Mouse (Mus musculus) megakaryocyte, embryonic 14.5 days (primary cell): ENCODE data around the gene Gm6217. TPM values are rescaled to one million over a fixed set of nuclear protein-coding genes. Genes with fewer than 3 reads are reported as not detected.
"Not testable (repeated sequence)": the region's sequence is repeated elsewhere in the genome, so short reads cannot be mapped to it uniquely, and the experiment has no call there.

Experiments used
- H3K27me3 ChIP-seq: replicated peaks from 2 replicates; pipeline ENCODE3; 2012; ENCODE audit warnings: inconsistent platforms
- H3K36me3 ChIP-seq: replicated peaks from 2 replicates; pipeline ENCODE3; 2012; ENCODE audit warnings: low read length, inconsistent platforms, mixed read lengths
- H3K4me1 ChIP-seq: 2 replicates; pipeline ENCODE4 v1.6.1; 2012; ENCODE audit warnings: inconsistent platforms
- H3K4me3 ChIP-seq: replicated peaks from 2 replicates; pipeline ENCODE3; 2012; ENCODE audit warnings: moderate library complexity, mild to moderate bottlenecking, inconsistent platforms
- H3K9me3 ChIP-seq: 2 replicates; pipeline ENCODE4 v1.6.1; 2012; ENCODE audit warnings: inconsistent platforms
- FLI1 ChIP-seq: IDR thresholded peaks from 2 replicates; pipeline ENCODE4 v1.6.1; 2012; ENCODE audit warnings: low read length, inconsistent platforms, mixed read lengths
- GATA1 ChIP-seq: IDR thresholded peaks from 3 replicates; pipeline ENCODE4 v1.6.1; 2012; ENCODE audit warnings: mixed read lengths, low read length, inconsistent platforms, borderline replicate concordance
- polyA plus RNA-seq: library from polyadenylated mRNA; stranded (reverse); fragments of >175 nt; gene quantifications from 2 replicates; pipeline ENCODE4 v1.2.3, GENCODE M21; 2012; ENCODE audit warnings: low replicate concordance; ENCODE audit not compliant: insufficient read depth

Gm6217 gene
- not detected in 2 replicates for polyA plus RNA-seq

DNA sequence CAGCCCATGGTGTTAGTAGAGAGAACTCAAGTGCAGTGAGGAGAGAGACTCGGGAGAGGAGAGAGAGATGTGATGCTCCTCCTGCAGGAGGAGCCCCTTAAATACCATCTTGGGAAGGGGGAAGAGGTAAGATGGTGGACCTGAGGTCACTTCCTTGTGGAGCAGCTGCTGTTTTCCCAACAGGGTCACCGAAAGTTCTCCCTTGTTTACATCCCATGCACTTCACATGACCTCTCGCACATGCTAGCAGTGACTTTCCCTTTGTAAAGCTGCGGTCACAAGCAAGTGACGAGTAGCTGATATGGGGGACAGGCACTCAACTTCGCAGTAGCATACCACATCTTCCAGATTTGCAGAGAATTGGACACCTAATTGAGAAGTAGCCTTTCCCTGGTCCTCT is at the start of gene Gm6217:
Gene Gm6217, minus strand, starts transcription at position 74 of the 400 bp plus-strand sequence.
- not testable (repeated sequence) for H3K27me3 ChIP-seq, H3K36me3 ChIP-seq, H3K4me3 ChIP-seq, H3K4me1 ChIP-seq
- peaks cover 17% of the 10 kb centered on the region for H3K9me3 ChIP-seq

DNA sequence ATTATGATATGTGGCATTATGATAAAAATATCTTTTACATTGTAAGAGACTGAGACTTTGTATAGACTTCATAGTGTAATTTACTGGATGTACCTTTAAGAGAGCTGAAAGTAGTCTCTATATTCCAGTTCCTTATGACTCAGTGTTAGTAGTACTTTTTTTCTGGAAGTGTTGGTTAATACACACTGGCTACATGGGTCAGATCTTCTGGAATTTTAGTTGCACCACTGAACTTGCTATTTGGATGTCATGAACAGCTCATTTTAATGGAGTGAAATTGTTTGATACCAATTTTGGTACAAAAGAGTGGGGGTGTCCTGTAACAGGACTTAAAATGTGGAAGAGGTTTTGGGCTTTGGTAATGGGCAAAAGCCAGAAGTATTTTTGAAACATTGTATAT is 46.6 kb upstream of the Gm6217 start:
- H3K9me3 ChIP-seq: no peaks in the 10 kb centered on the region
- TF ChIP-seq FLI1: no peak
- TF ChIP-seq GATA1: no peak
- no peak overlapping the region for H3K4me3 ChIP-seq
- no peaks in the 10 kb centered on the region for H3K27me3 ChIP-seq
- peaks cover 15% of the 10 kb centered on the region for H3K4me1 ChIP-seq
- no peaks in the 10 kb centered on the region for H3K36me3 ChIP-seq

GRCm38 (mm10) chr1:82975750-82976149 is 44.6 kb upstream of the Gm6217 start:
- no peaks in the 10 kb centered on the region for H3K9me3 ChIP-seq
- H3K4me3 ChIP-seq: no peak overlapping the region
- peaks cover 21% of the 10 kb centered on the region for H3K4me1 ChIP-seq
- peaks cover 3% of the 10 kb centered on the region for H3K27me3 ChIP-seq
- TF ChIP-seq GATA1 (no peak), FLI1 (no peak)
- no peaks in the 10 kb centered on the region for H3K36me3 ChIP-seq

- no peak overlapping the region for H3K4me3 ChIP-seq
- no peak for TF ChIP-seq GATA1
- peaks cover 3% of the 10 kb centered on the region for H3K27me3 ChIP-seq
- peaks cover 21% of the 10 kb centered on the region for H3K4me1 ChIP-seq
- H3K9me3 ChIP-seq: no peaks in the 10 kb centered on the region
- no peaks in the 10 kb centered on the region for H3K36me3 ChIP-seq
Measured at GRCm38 (mm10) chr1:82974342-82974741, 43.1 kb upstream of the Gm6217 start.

DNA sequence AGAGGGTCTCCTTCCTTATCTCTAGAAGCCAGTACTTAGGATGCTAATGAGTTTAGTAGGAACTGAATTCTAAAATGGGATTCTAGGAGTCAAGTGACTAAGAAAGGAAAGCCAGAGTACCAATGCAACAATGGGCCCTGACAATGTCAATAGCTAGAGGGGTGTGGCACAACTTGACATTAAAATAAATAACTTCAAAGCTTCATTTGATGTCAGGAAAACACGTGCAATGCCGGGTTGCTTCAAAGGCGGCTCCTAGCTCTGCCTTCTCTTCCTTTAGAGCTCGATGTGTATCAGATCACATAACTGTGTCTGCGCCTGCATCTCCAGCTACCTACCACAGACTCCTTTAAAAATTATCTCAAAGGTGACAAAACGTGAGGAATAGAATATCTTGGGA is 42.7 kb upstream of the Gm6217 start:
- no peaks in the 10 kb centered on the region for H3K9me3 ChIP-seq
- H3K36me3 ChIP-seq: no peaks in the 10 kb centered on the region
- peaks cover 21% of the 10 kb centered on the region for H3K4me1 ChIP-seq
- TF ChIP-seq GATA1 (no peak), FLI1 (no peak)
- H3K27me3 ChIP-seq: peaks cover 3% of the 10 kb centered on the region
- H3K4me3 ChIP-seq: no peak overlapping the region

DNA sequence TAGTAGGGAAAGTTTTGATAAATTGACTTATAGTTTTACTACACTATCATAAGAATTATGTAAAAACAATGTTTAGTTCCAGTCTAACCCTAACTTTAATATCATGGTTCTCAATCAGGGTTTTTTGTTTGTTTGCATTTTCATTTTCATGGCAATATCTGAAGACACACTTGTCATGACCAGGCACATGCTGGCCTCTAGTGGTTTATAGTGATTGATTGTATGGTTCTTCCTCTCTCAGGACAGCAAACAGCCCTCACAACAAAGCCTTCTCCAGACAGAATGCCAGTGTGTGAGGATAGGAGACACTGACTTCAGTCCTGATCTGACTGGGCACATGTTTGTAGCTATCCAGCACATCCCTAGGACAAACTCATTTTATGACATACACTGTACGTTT is 42.0 kb upstream of the Gm6217 start:
- peaks cover 21% of the 10 kb centered on the region for H3K4me1 ChIP-seq
- TF ChIP-seq GATA1 (no peak), FLI1 (no peak)

DNA sequence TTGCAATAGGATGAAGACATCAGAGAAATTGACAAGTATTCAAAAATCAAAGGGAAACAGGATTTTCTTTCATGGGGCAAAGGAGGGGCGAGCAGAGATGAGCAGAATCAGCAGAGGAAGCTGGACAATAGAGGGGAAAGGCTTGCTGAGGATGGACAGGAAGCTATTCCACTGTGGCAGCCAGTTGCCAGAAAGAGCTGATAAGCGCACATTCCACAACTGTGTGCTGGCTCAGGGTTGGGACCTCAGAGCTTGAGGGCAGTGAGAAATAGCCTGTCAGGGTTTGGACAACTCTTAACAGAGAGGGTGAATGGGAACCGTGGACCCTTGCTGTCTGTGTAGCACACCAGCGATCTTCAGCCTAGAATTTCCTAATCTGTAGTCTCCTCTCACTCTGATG is 40.8 kb upstream of the Gm6217 start:
- Histone ChIP-seq H3K9me3 (no peaks in the 10 kb centered on the region), H3K27me3 (peaks cover 6% of the 10 kb centered on the region), H3K4me1 (peaks cover 21% of the 10 kb centered on the region), H3K36me3 (no peaks in the 10 kb centered on the region), H3K4me3 (no peak overlapping the region)
- no peak for TF ChIP-seq GATA1
- TF ChIP-seq FLI1: no peak

More for the DNA sequence above, 42.0 kb upstream of the Gm6217 start:
- no peaks in the 10 kb centered on the region for H3K36me3 ChIP-seq
- no peak overlapping the region for H3K4me3 ChIP-seq
- no peaks in the 10 kb centered on the region for H3K9me3 ChIP-seq
- H3K27me3 ChIP-seq: peaks cover 3% of the 10 kb centered on the region

- H3K4me3 ChIP-seq: no peak overlapping the region
- H3K27me3 ChIP-seq: peaks cover 2% of the 10 kb centered on the region
- H3K4me1 ChIP-seq: no peaks in the 10 kb centered on the region
- TF ChIP-seq GATA1 (no peak), FLI1 (no peak)
- H3K9me3 ChIP-seq: peaks cover 9% of the 10 kb centered on the region
- H3K36me3 ChIP-seq: no peaks in the 10 kb centered on the region
Measured at GRCm38 (mm10) chr1:82966413-82966812, 35.2 kb upstream of the Gm6217 start.

- Histone ChIP-seq H3K27me3 (no peaks in the 10 kb centered on the region), H3K36me3 (no peaks in the 10 kb centered on the region), H3K4me1 (no peaks in the 10 kb centered on the region), H3K9me3 (peaks cover 17% of the 10 kb centered on the region), H3K4me3 (no peak within 1 kb of the TSS)
- TF ChIP-seq FLI1 (no peak), GATA1 (no peak)
Measured at GRCm38 (mm10) chr1:82959870-82960385, 28.7 kb upstream of the Gm6217 start, which contains the start of gene Gm47955. Gene Gm47955 (plus strand): TSS chr1:82960286.

DNA sequence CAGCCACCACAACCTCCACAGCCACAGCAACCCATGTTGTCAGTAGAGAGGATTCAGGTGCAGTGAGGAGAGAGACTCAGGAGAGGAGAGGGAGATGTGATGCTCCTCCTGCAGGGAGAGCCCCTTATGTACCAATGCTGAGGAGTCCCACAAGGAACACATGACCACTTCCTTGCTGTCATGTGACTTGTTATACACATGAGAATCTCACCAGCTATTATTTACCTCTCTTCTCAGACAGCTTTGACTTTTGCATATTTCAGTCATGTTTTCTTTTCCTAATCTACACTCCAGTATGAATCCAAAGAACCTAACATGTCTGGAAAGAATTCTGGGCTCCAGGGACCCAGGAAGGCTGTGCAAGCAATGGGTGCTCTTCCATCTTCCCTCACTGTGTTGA is 24.7 kb upstream of the Gm6217 start, which contains the start of gene Gm7544:
Gene Gm7544, minus strand, starts transcription at position 101 of the 400 bp plus-strand sequence.
- not testable (repeated sequence) for H3K9me3 ChIP-seq, H3K36me3 ChIP-seq, H3K4me1 ChIP-seq, H3K4me3 ChIP-seq, H3K27me3 ChIP-seq

DNA sequence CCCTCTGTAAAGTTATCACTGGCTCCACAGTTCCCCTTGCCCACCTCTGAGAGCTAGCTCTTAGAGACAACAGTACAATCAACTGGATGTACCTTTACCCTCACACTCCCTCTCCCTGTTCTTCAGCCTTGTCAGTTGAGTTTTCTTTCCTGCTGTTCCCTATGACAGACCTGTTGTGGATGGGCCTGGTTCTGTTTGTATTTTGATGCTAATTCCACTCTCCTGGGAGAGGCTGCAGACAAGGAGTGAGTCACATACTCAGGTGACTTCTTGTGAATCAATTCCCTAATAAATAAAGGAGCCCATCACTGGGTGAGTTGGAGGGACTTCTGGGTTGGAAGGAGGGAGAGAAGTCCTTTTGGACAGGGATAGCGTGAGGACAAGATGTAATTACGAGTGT is 17.4 kb upstream of the Gm6217 start:
- no peaks in the 10 kb centered on the region for H3K9me3 ChIP-seq
- no peak for TF ChIP-seq FLI1
- no peak for TF ChIP-seq GATA1
- no peaks in the 10 kb centered on the region for H3K4me1 ChIP-seq
- no peaks in the 10 kb centered on the region for H3K36me3 ChIP-seq
- H3K27me3 ChIP-seq: peaks cover 3% of the 10 kb centered on the region
- no peak overlapping the region for H3K4me3 ChIP-seq

DNA sequence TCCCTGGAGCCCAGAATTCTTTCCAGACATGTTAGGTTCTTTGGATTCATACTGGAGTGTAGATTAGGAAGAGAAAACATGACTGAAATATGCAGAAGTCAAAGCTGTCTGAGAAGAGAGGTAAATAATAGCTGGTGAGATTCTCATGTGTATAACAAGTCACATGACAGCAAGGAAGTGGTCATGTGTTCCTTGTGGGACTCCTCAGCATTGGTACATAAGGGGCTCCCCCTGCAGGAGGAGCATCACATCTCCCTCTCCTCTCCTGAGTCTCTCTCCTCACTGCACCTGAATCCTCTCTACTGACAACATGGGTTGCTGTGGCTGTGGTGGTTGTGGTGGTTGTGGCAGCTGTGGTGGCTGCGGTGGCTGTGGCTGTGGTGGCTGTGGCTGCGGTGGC is 14.8 kb upstream of the Gm6217 start:
- H3K36me3 ChIP-seq, H3K9me3 ChIP-seq, H3K4me3 ChIP-seq, H3K27me3 ChIP-seq, H3K4me1 ChIP-seq: not testable (repeated sequence)

- not testable (repeated sequence) for H3K27me3 ChIP-seq, H3K4me1 ChIP-seq, H3K4me3 ChIP-seq, H3K36me3 ChIP-seq, H3K9me3 ChIP-seq
Measured at GRCm38 (mm10) chr1:82943295-82943694, 12.1 kb upstream of the Gm6217 start, which contains the start of gene A030003K21Rik. Gene A030003K21Rik (minus strand): TSS chr1:82943388.

- not testable (repeated sequence) for H3K4me3 ChIP-seq, H3K36me3 ChIP-seq, H3K27me3 ChIP-seq, H3K4me1 ChIP-seq
- peaks cover 11% of the 10 kb centered on the region; the same call in 1 of the 2 replicates for H3K9me3 ChIP-seq
Measured at GRCm38 (mm10) chr1:82942505-82942904, 11.3 kb upstream of the Gm6217 start.
